Mouse (Mus musculus) myocyte (in vitro differentiated cells): ENCODE measurements at regions not wholly inside any gene's neighbourhood (a gene's known extent, or its start where the extent isn't known, plus 50 kb on each side); places are given as distances from the start of the nearest gene placed in this dataset.

Source experiments
- H3K27me3 ChIP-seq: one replicate; pipeline ENCODE4 v1.6.1; 2011; ENCODE audit not compliant: control insufficient read depth, insufficient read depth, insufficient read length
- H3K36me3 ChIP-seq: one replicate; pipeline ENCODE4 v1.6.1; 2011; ENCODE audit not compliant: control insufficient read depth, insufficient read depth
- H3K4me2 ChIP-seq: one replicate; pipeline ENCODE4 v1.6.1; 2011; ENCODE audit warnings: low read depth, control low read depth
- H3K4me3 ChIP-seq: one replicate; pipeline ENCODE4 v1.5.1; 2011; ENCODE audit warnings: mild to moderate bottlenecking, control low read depth, moderate library complexity
- H3K79me2 ChIP-seq: one replicate; pipeline ENCODE4 v1.6.1; 2011; ENCODE audit not compliant: control insufficient read depth, insufficient read depth
- H3ac ChIP-seq: one replicate; pipeline ENCODE4 v1.6.1; 2011; ENCODE audit not compliant: control insufficient read depth, insufficient read length
- CEBPB ChIP-seq: IDR thresholded peaks from 2 replicates; pipeline ENCODE4 v1.6.1; 2011; ENCODE audit warnings: mild to moderate bottlenecking, moderate library complexity; ENCODE audit not compliant: poor library complexity, insufficient read depth, severe bottlenecking
- E2F4 ChIP-seq: IDR thresholded peaks from one replicate; pipeline ENCODE4 v1.6.1; 2011; ENCODE audit warnings: mild to moderate bottlenecking, control low read depth, moderate library complexity; ENCODE audit not compliant: insufficient read depth
- MAX ChIP-seq: IDR thresholded peaks from one replicate; pipeline ENCODE4 v1.6.1; 2011; ENCODE audit warnings: low read depth, mild to moderate bottlenecking, control low read depth
- MYOD1 ChIP-seq, 3 experiments: IDR thresholded peaks; one replicate each; pipeline ENCODE4 v1.6.1; 2011; ENCODE audit warnings: control low read depth in 2 of 3, low read depth in 2 of 3, mild to moderate bottlenecking in 2 of 3, moderate library complexity in 1 of 3; ENCODE audit not compliant: insufficient read length in 2 of 3, control insufficient read depth in 1 of 3
- MYOG ChIP-seq, 3 experiments: IDR thresholded peaks; one replicate each; pipeline ENCODE4 v1.6.1; 2011; ENCODE audit warnings: control low read depth in 2 of 3, low read depth in 2 of 3, mild to moderate bottlenecking in 2 of 3; ENCODE audit not compliant: insufficient read length in 2 of 3, control insufficient read depth in 1 of 3, insufficient read depth in 1 of 3
- POLR2A ChIP-seq: IDR thresholded peaks from one replicate; pipeline ENCODE4 v1.6.1; 2011; ENCODE audit warnings: low read depth, mild to moderate bottlenecking, control low read depth, moderate library complexity; ENCODE audit not compliant: insufficient read length
- POLR2AphosphoS2 ChIP-seq: IDR thresholded peaks from one replicate; pipeline ENCODE4 v1.6.1; 2011; ENCODE audit warnings: low read depth, control low read depth; ENCODE audit not compliant: insufficient read length
- REST ChIP-seq: IDR thresholded peaks from one replicate; pipeline ENCODE4 v1.6.1; 2011; ENCODE audit warnings: mild to moderate bottlenecking, control low read depth, moderate library complexity; ENCODE audit not compliant: insufficient read depth, insufficient read length
- SRF ChIP-seq: IDR thresholded peaks from one replicate; pipeline ENCODE4 v1.6.1; 2011; ENCODE audit warnings: low read depth; ENCODE audit not compliant: control insufficient read depth, insufficient read length
- TCF12 ChIP-seq: IDR thresholded peaks from one replicate; pipeline ENCODE4 v1.6.1; 2011; ENCODE audit warnings: mild to moderate bottlenecking, control low read depth; ENCODE audit not compliant: poor library complexity, insufficient read depth, severe bottlenecking
- TCF3 ChIP-seq: IDR thresholded peaks from one replicate; pipeline ENCODE4 v1.6.1; 2011; ENCODE audit warnings: low read depth, control low read depth; ENCODE audit not compliant: insufficient read length
- USF1 ChIP-seq: IDR thresholded peaks from one replicate; pipeline ENCODE4 v1.6.1; 2011; ENCODE audit warnings: low read depth, mild to moderate bottlenecking, control low read depth, moderate library complexity

DNA sequence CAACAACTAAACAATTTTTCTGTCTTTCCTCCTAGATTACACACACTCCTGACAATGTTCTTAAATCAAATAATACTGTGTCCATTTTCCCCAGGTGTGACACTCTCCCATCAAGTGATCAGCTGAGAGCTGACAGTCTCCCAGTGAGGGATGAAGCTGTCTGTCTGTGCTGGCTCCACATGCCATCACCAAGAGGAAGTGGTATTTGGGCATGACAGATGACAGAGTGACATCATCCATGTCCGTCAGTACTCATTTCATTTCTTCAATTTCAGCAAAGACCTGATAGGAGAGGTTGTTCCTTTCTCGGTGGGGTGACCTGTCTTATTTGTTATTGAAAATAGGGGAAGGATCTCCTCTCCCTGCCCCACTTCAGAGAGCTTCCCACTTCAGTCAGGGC lies 206.5 kb upstream of the Nr4a3 start:
- Histone ChIP-seq H3K4me3 (no peak overlapping the region), H3K4me2 (no peak overlapping the region), H3ac (no peak overlapping the region), H3K27me3 (no peaks in the 10 kb centered on the region), H3K36me3 (no peaks in the 10 kb centered on the region), H3K79me2 (no peaks in the 10 kb centered on the region)
- TF ChIP-seq MAX (no peak), POLR2A (no peak), TCF3 (no peak), USF1 (no peak)

DNA sequence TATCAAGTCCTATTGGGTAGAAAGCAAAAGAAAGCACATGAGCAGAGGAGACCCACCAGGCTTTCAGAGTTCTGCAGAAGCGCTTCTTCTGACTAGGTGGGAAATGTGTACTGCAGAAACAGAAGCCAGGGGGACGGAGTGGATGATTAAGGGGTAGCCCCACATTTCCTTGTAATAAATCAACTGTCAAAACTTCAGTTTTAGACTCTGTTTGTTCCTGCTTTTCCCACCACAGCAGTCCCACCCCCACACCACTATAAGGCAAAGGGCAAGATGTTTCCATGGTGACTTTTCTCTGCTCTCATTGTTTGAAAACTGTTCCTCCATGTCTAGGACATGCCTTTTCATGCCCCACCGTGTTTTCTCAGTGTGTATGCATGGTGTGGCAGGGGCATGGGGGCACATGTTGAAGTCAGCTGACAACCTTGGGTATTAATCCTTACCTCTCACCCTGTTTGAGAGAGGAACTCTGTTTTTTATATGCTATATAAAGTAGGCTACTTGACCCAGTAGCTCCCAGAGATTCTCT lies 202.8 kb upstream of the Nr4a3 start:
- Histone ChIP-seq H3K79me2 (no peaks in the 10 kb centered on the region), H3K4me2 (no peak overlapping the region), H3ac (no peak overlapping the region), H3K4me3 (no peak overlapping the region), H3K36me3 (no peaks in the 10 kb centered on the region), H3K27me3 (no peaks in the 10 kb centered on the region)
- TF ChIP-seq CEBPB (no peak), SRF (no peak), TCF12 (no peak), MAX (no peak), USF1 (no peak), MYOG (IDR thresholded peaks at IDR 0.05; ENCODE audit: control insufficient read depth in 1 of 3, insufficient read depth in 1 of 3, insufficient read length in 2 of 3, low read depth in 2 of 3) (no peak), POLR2A (no peak), TCF3 (no peak), E2F4 (no peak), MYOD1 (IDR thresholded peaks at IDR 0.05; ENCODE audit: control insufficient read depth in 1 of 3, insufficient read length in 2 of 3, low read depth in 2 of 3) (no peak), POLR2AphosphoS2 (no peak), REST (no peak)

DNA sequence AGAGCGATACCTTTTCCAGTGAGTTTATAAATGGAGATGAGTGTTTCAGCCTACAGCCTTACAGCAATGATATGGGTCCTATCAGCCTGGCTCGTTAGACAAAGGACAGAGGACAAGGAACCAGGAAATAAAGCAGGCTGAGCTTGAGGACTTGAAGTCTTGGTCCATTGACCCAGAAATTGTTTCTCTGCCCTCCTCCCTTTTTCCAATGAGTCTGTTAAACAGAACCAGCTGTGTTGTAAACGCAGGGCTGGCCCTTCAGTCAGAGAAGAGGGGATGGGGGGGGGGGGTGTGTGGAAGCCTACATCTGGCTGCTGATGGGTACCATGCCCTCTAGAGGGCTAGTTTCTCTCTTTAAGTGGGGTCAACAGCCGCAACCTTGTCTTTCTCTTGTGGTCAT lies 199.7 kb upstream of the Nr4a3 start:
- no peaks in the 10 kb centered on the region for H3K79me2 ChIP-seq
- H3K36me3 ChIP-seq = no peaks in the 10 kb centered on the region
- H3K4me2 ChIP-seq = no peak overlapping the region
- H3ac ChIP-seq = no peak overlapping the region
- TF ChIP-seq MYOD1 (IDR thresholded peaks at IDR 0.05; ENCODE audit: control insufficient read depth in 1 of 3, insufficient read length in 2 of 3, low read depth in 2 of 3) = no peak
- no peak for TF ChIP-seq MYOG (IDR thresholded peaks at IDR 0.05; ENCODE audit: control insufficient read depth in 1 of 3, insufficient read depth in 1 of 3, insufficient read length in 2 of 3, low read depth in 2 of 3)
- TF ChIP-seq E2F4 = no peak
- no peaks in the 10 kb centered on the region for H3K27me3 ChIP-seq
- no peak overlapping the region for H3K4me3 ChIP-seq

- Histone ChIP-seq H3K36me3 (no peaks in the 10 kb centered on the region), H3K4me3 (no peak overlapping the region), H3K79me2 (no peaks in the 10 kb centered on the region), H3K4me2 (no peak overlapping the region), H3K27me3 (no peaks in the 10 kb centered on the region), H3ac (no peak overlapping the region)
- no peak for TF ChIP-seq SRF
- TF ChIP-seq MAX = no peak
- TF ChIP-seq TCF12 = no peak
- TF ChIP-seq POLR2AphosphoS2 = no peak
These were observed 198.3 kb upstream of the Nr4a3 start for GRCm38 (mm10) chr4:47846389-47847318.

- Histone ChIP-seq H3K4me2 (no peak overlapping the region), H3K4me3 (no peak overlapping the region), H3K79me2 (no peaks in the 10 kb centered on the region), H3ac (no peak overlapping the region), H3K27me3 (no peaks in the 10 kb centered on the region), H3K36me3 (no peaks in the 10 kb centered on the region)
- TF ChIP-seq POLR2A (no peak), POLR2AphosphoS2 (no peak), E2F4 (no peak), SRF (no peak), TCF3 (no peak), TCF12 (no peak), MYOG (IDR thresholded peaks at IDR 0.05; ENCODE audit: control insufficient read depth in 1 of 3, insufficient read depth in 1 of 3, insufficient read length in 2 of 3, low read depth in 2 of 3) (no peak), USF1 (no peak), REST (no peak), MAX (no peak), CEBPB (no peak), MYOD1 (IDR thresholded peaks at IDR 0.05; ENCODE audit: control insufficient read depth in 1 of 3, insufficient read length in 2 of 3, low read depth in 2 of 3) (no peak)
These were observed 183.8 kb upstream of the Nr4a3 start for GRCm38 (mm10) chr4:47861151-47861550.
